Mouse (Mus musculus) lung, postnatal 0 days (tissue): Measurements from ENCODE around the gene Gm47985. TPM values are rescaled to one million over a fixed set of nuclear protein-coding genes. Genes with fewer than 3 reads are reported as not detected.
A peak's percentile ranks its signal among the peaks of the same experiment; 100 is the strongest.
"Not testable (repeated sequence)": the region's sequence is repeated elsewhere in the genome, so short reads cannot be mapped to it uniquely, and the experiment has no call there.

Source experiments
- ATAC-seq: fragments of 200-750 bp; cut with Nextera tagmentation; 2 replicates; pipeline ENCODE4 v1.8.0; 2017; ENCODE audit warnings: moderate library complexity
- DNase-seq: peaks from one replicate; pipeline ENCODE4 v3.0.0-alpha.2; 2016; ENCODE audit warnings: low spot score
- H3K27ac ChIP-seq: fragments of 300-500 bp; sonication (generic); 2 replicates; pipeline ENCODE4 v1.5.1; 2014; ENCODE audit warnings: antibody characterized with exemption, mild to moderate bottlenecking, low read length, mixed read lengths
- H3K27me3 ChIP-seq: fragments of 300-500 bp; sonication (generic); replicated peaks from 2 replicates; pipeline ENCODE4 v1.6.1; 2014; ENCODE audit warnings: low read length, mixed read lengths; ENCODE audit not compliant: insufficient read depth
- H3K36me3 ChIP-seq: fragments of 300-500 bp; sonication (generic); 2 replicates; pipeline ENCODE4 v1.6.1; 2014; ENCODE audit warnings: low read length, mixed read lengths; ENCODE audit not compliant: insufficient read depth
- H3K4me1 ChIP-seq: fragments of 300-500 bp; sonication (generic); 2 replicates; pipeline ENCODE4 v1.6.1; 2014; ENCODE audit warnings: antibody characterized with exemption, low read depth, low read length, mixed read lengths; ENCODE audit not compliant: insufficient read depth
- H3K4me2 ChIP-seq: fragments of 300-500 bp; sonication (generic); replicated peaks from 2 replicates; pipeline ENCODE4 v1.6.1; 2014; ENCODE audit warnings: low read depth, mild to moderate bottlenecking, low read length, moderate library complexity, mixed read lengths
- H3K4me3 ChIP-seq: fragments of 300-500 bp; sonication (generic); 2 replicates; pipeline ENCODE4 v1.5.1; 2014; ENCODE audit warnings: low read depth, low read length
- H3K9ac ChIP-seq: fragments of 300-500 bp; sonication (generic); replicated peaks from 2 replicates; pipeline ENCODE4 v1.6.1; 2014; ENCODE audit warnings: low read depth, mild to moderate bottlenecking
- H3K9me3 ChIP-seq: fragments of 300-500 bp; sonication (generic); 2 replicates; pipeline ENCODE4 v1.6.1; 2016; ENCODE audit warnings: low read length, mixed read lengths
- CTCF ChIP-seq: IDR thresholded peaks from 2 replicates; pipeline ENCODE4 v1.5.1; 2016; ENCODE audit warnings: antibody characterized with exemption, mild to moderate bottlenecking
- EP300 ChIP-seq: IDR thresholded peaks from 2 replicates; pipeline ENCODE4 v1.6.1; 2016; ENCODE audit warnings: antibody characterized with exemption, mild to moderate bottlenecking, control low read depth
- WGBS: fragments of 180-500 bp; shearing (Covaris S2); extraction: QIAGEN DNeasy Blood & Tissue Kit; methylation state at CpG from one replicate; pipeline ENCODE4 v1.1.7; 2014; 5-methylcytosine and 5-hydroxymethylcytosine counted together
- polyA plus RNA-seq: library from polyadenylated mRNA; unstranded; fragments of >200 nt; fragmentation: Nextera tagmentation; extraction: Ambion mirVana; gene quantifications from 2 replicates; pipeline ENCODE4 v1.2.1, GENCODE M21; 2015

Gm47985 gene
- polyA plus RNA-seq, 1 experiment from 2014 or later = 0.68 TPM

DNA sequence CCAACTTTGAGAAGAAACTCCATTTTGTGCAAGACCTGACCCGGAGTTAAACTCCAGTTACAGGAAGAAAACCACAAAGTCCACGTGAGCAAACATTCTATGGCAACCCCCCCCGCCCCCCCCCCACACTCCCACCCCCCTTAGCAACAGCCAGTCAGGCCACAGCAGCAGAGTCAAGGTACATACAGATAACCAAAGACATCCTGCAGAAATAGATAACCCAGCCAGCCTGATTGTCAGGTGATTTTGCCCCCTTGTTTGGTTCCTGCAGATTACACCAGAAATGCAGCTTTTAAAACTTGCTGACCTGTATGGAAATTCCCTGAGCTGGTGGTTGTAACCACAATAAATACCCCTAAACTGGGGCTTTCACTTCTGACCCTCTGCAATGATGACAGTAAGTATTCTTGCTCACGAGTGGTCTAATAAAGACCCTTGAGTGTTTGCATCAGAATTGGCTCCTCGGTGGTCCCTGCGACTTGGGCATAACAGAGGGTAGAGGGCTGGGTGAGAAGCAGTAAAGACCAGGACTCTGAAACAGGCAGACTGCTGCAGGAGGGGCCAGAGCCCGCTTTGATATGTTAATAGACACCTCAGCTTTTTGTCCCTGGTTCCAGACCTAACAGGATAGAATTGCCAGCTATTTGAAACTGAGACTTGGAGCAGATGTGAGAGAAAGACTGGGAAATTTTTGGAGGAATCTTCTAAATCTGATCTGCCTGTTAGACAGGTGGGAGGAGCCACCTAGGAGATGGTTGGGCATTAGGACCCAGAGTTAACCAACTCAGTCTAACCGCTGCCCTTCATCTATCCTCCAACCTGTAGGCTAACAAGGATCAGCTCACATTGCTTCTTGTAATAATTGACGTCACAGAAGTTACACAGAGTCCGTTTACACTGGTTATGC is 5.1 kb upstream of the Gm47985 start:
- Histone ChIP-seq H3K27me3 (no peaks in the 10 kb centered on the region), H3K4me3 (no peak overlapping the region), H3K4me1 (peaks cover 3% of the 10 kb centered on the region; the same call in 1 of the 2 replicates), H3K4me2 (peak overlapping the region; percentile 33; the same call in 1 of the 2 replicates), H3K27ac (no peak overlapping the region), H3K36me3 (no peaks in the 10 kb centered on the region), H3K9ac (no peak overlapping the region), H3K9me3 (no peaks in the 10 kb centered on the region)
- WGBS = 9% methylated on average over 10 of the region's 10 CpGs
- DNase-seq (peak; percentile 65), ATAC-seq (peak; percentile 81)
- no peak for TF ChIP-seq EP300
- no peak for TF ChIP-seq CTCF

DNA sequence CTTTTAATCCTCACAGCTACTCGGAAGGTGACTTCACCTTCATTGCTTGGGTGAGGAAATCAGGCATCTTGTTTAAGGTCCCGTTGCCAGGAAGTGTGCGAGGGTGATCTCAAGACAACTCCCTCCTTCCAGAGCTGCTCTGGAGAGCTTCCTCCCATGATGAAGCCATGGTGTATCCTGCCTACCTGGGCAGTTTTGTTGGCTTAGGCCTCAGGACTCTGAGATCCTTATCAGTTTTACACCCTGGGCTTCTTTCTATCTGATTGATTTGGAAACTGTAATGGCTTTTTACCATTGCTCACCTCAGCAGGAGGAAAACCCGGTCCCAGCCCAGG is 4.4 kb upstream of the Gm47985 start:
- 8% methylated on average over 4 of the region's 4 CpGs for WGBS
- no peak for DNase-seq
- Histone ChIP-seq H3K9me3 (no peaks in the 10 kb centered on the region), H3K36me3 (no peaks in the 10 kb centered on the region), H3K4me3 (no peak overlapping the region), H3K4me1 (peaks cover 3% of the 10 kb centered on the region; the same call in 1 of the 2 replicates), H3K27ac (no peak overlapping the region), H3K4me2 (peak overlapping the region; percentile 33; the same call in 1 of the 2 replicates), H3K9ac (no peak overlapping the region), H3K27me3 (no peaks in the 10 kb centered on the region)
- TF ChIP-seq EP300 (no peak), CTCF (no peak)
- ATAC-seq = no peak; the same call in 1 of the 2 replicates

DNA sequence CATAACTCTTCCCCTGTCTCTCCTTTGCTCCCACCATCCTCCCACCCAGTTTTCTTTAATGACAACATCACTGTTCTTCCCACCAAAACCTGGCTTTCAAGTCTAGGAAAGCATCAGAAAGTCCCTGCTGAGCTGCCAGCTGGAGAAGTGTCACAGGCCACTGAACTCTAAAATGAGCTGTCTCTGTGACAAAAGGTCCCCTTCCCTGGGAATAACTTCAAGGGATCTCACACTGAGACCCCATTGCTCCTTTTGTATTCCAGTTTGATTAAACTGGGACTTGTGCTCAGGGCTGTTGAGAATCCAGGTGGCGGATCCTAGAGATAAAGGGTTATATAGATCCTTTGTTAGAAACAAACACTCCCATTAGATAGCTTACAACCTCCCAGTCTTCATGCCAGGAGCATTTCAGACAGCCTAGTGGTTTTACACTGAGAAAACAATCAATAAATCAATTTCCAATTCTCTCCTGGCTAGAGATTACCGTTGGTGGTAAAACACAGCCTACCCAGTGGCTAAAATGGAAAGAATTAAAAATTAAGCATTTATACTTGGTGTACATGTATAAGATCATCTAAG is 3.7 kb upstream of the Gm47985 start:
- H3K9ac ChIP-seq = no peak overlapping the region
- H3K4me2 ChIP-seq = no peak overlapping the region
- TF ChIP-seq CTCF (no peak), EP300 (no peak)
- peaks cover 3% of the 10 kb centered on the region; the same call in 1 of the 2 replicates for H3K4me1 ChIP-seq
- no peak overlapping the region for H3K27ac ChIP-seq
- no peak for DNase-seq
- no peaks in the 10 kb centered on the region for H3K27me3 ChIP-seq
- 64% methylated on average over 2 of the region's 2 CpGs for WGBS
- no peak for ATAC-seq
- no peaks in the 10 kb centered on the region for H3K9me3 ChIP-seq
- H3K4me3 ChIP-seq = no peak overlapping the region
- no peaks in the 10 kb centered on the region for H3K36me3 ChIP-seq

GRCm38 (mm10) chr1:151180167-151180566 is 2.2 kb upstream of the Gm47985 start:
- Histone ChIP-seq H3K27me3 (no peaks in the 10 kb centered on the region), H3K9ac (no peak overlapping the region), H3K4me3 (no peak overlapping the region), H3K36me3 (no peaks in the 10 kb centered on the region), H3K9me3 (no peaks in the 10 kb centered on the region), H3K27ac (no peak overlapping the region), H3K4me1 (peaks cover 3% of the 10 kb centered on the region; the same call in 1 of the 2 replicates), H3K4me2 (no peak overlapping the region)
- 71% methylated on average over 2 of the region's 2 CpGs for whole genome bisulfite sequencing
- DNase-seq = no peak
- ATAC-seq = no peak
- TF ChIP-seq CTCF (no peak), EP300 (no peak)

DNA sequence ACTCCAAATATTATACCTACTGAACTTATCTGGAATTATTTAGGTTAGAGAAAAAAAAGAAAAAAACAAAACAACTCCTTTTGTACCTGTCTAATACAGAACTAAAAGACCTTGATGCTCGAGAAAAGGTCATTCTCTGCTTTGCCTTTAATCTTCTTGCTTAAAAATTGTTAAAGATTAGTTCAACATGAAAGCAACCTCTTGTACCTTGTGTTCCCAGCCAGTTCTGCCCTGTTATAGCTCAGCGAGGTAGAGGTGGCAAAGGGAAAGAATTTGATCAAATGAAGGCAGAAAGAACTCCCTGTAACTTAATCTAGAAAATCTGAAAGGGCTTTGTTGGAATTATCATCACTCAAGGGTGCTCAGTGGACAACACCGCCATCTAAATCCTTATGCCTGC is 3.8 kb downstream of the Gm47985 start:
- not testable (repeated sequence) for H3K27me3 ChIP-seq, H3K4me3 ChIP-seq, H3K4me1 ChIP-seq, H3K9me3 ChIP-seq, DNase-seq, H3K9ac ChIP-seq, H3K27ac ChIP-seq, H3K4me2 ChIP-seq, H3K36me3 ChIP-seq, ATAC-seq
- WGBS = 64% methylated on average over 3 of the region's 3 CpGs

GRCm38 (mm10) chr1:151186879-151187424 is 4.6 kb downstream of the Gm47985 start:
- H3K27ac ChIP-seq, ATAC-seq, H3K36me3 ChIP-seq, DNase-seq, H3K4me2 ChIP-seq, H3K9ac ChIP-seq, H3K4me1 ChIP-seq, H3K27me3 ChIP-seq, H3K9me3 ChIP-seq, H3K4me3 ChIP-seq: not testable (repeated sequence)
- 67% methylated on average over 4 of the region's 4 CpGs for WGBS
